Comparison of ENCODE assay signal across 28 mouse cellular contexts in the genomic region with DNA sequence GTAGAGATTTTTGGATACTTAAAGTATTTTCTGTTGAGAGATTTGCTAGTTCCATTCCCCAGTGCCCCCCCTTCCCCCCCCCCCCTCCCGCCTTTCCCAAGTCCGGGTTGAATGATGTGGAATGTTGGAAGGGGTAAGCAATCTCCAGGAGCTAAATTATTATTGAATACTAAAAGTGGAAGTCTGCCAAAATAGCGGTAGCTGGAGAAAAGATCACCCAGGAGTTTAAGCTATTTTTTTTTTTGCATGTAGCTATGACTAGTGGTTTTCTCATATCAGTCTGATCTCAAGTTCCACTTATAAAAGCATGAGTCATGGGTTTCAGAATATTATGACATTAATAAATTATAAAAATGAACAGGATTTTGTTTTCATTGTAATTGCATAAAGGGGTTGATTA.
DNase-seq lines count a peak whose midpoint lies in the region; ATAC-seq and TF ChIP-seq lines count a peak whose summit lies in the region.
"Had no signal": no experiment of that assay in that cellular context is flagged by ENCODE, and none has a peak within 500 bp of the region (broad histone marks: within the 10 kb centered on the region; RNA-seq: fewer than 3 reads in every experiment).

No protein-coding gene starts in this region.

- H3K4me1 ChIP-seq in kidney, adult 2 months (ENCODE audit: control insufficient read depth, insufficient read depth, low read length) = no peaks in the 10 kb centered on the region
- no peaks in the 10 kb centered on the region for H3K4me1 ChIP-seq in lung, postnatal 0 days (ENCODE audit: insufficient read depth, low read depth, low read length)
- no peaks in the 10 kb centered on the region for H3K4me1 ChIP-seq in midbrain, embryonic 14.5 days (ENCODE audit: control insufficient read depth, insufficient read depth, low read length)
- H3K4me1 ChIP-seq: embryonic facial prominence, embryonic 13.5 days; heart, embryonic 13.5 days; hindbrain, embryonic 10.5 days; megakaryocyte, embryonic 14.5 days; midbrain, embryonic 12.5 days had no signal

- WGBS in kidney, adult 2 months = 37% methylated on average over 3 of the region's 3 CpGs
- 29% methylated on average over 3 of the region's 3 CpGs for WGBS in lung, postnatal 0 days
- 76% methylated on average over 3 of the region's 3 CpGs for WGBS in midbrain, embryonic 14.5 days

- no peak overlapping the region for H3K4me3 ChIP-seq in kidney, adult 2 months (ENCODE audit: insufficient read depth, low read depth, low read length)
- no peak overlapping the region for H3K4me3 ChIP-seq in lung, postnatal 0 days (ENCODE audit: low read depth, low read length)
- H3K4me3 ChIP-seq in midbrain, embryonic 14.5 days (replicated peaks; ENCODE audit: low read depth, low read length) = no peak overlapping the region
- H3K4me3 ChIP-seq: embryonic facial prominence, embryonic 13.5 days; heart, embryonic 13.5 days; hindbrain, embryonic 10.5 days; left cerebral cortex, adult 2 months; limb, embryonic 13.5 days; midbrain, embryonic 12.5 days had no signal

- H3K9ac ChIP-seq in lung, postnatal 0 days (replicated peaks; ENCODE audit: low read depth) = no peak overlapping the region
- H3K9ac ChIP-seq in midbrain, embryonic 14.5 days (replicated peaks; ENCODE audit: low read length) = no peak overlapping the region
- H3K9ac ChIP-seq: embryonic facial prominence, embryonic 13.5 days; heart, embryonic 13.5 days; limb, embryonic 13.5 days; liver, embryonic 14.5 days; midbrain, embryonic 12.5 days had no signal

- TF ChIP-seq EP300 in lung, postnatal 0 days (IDR thresholded peaks at IDR 0.05) = no peak

- no peak overlapping the region for H3K4me2 ChIP-seq in lung, postnatal 0 days (replicated peaks; ENCODE audit: low read depth, low read length)
- H3K4me2 ChIP-seq in midbrain, embryonic 14.5 days (ENCODE audit: low read length) = no peak overlapping the region
- H3K4me2 ChIP-seq: embryonic facial prominence, embryonic 13.5 days; heart, embryonic 13.5 days; limb, embryonic 13.5 days; midbrain, embryonic 12.5 days had no signal

- no peak overlapping the region for H3K27ac ChIP-seq in kidney, adult 2 months (ENCODE audit: insufficient read depth, low read depth, low read length)
- H3K27ac ChIP-seq in lung, postnatal 0 days (ENCODE audit: low read length) = no peak overlapping the region
- no peak overlapping the region for H3K27ac ChIP-seq in midbrain, embryonic 14.5 days (replicated peaks; ENCODE audit: low read depth, low read length)
- H3K27ac ChIP-seq: embryonic facial prominence, embryonic 13.5 days; heart, embryonic 13.5 days; hindbrain, embryonic 10.5 days; left cerebral cortex, adult 2 months; limb, embryonic 13.5 days; liver, embryonic 14.5 days; midbrain, embryonic 12.5 days had no signal

- no peaks in the 10 kb centered on the region for H3K36me3 ChIP-seq in kidney, adult 2 months (ENCODE audit: control insufficient read depth, insufficient read depth, low read length)
- H3K36me3 ChIP-seq in lung, postnatal 0 days (ENCODE audit: insufficient read depth, low read length) = no peaks in the 10 kb centered on the region
- no peaks in the 10 kb centered on the region for H3K36me3 ChIP-seq in midbrain, embryonic 14.5 days (ENCODE audit: control insufficient read depth, insufficient read depth, low read length)
- H3K36me3 ChIP-seq: embryonic facial prominence, embryonic 13.5 days; heart, embryonic 13.5 days; hindbrain, embryonic 10.5 days; limb, embryonic 13.5 days; midbrain, embryonic 12.5 days had no signal

- TF ChIP-seq POLR2A in kidney, adult 2 months (IDR thresholded peaks at IDR 0.05; ENCODE audit: low read depth, low read length) = no peak

- no peak for ATAC-seq in lung, postnatal 0 days
- ATAC-seq in erythroid progenitor cell, adult 5-6 weeks (replicated peaks; ENCODE audit: low FRiP score, poor library complexity, severe bottlenecking) = no peak
- ATAC-seq in midbrain, embryonic 14.5 days (ENCODE audit: low FRiP score, low TSS enrichment) = no peak
- ATAC-seq: activated CD4-positive, CD25-positive, alpha-beta regulatory T cell, adult 4 months; hindbrain, embryonic 16.5 days had no signal

- no peaks in the 10 kb centered on the region for H3K9me3 ChIP-seq in lung, postnatal 0 days (ENCODE audit: low read length)
- H3K9me3 ChIP-seq in midbrain, embryonic 14.5 days (ENCODE audit: control insufficient read depth, low read length) = no peaks in the 10 kb centered on the region
- H3K9me3 ChIP-seq: embryonic facial prominence, embryonic 13.5 days; heart, embryonic 13.5 days; hindbrain, embryonic 10.5 days; limb, embryonic 13.5 days; midbrain, embryonic 12.5 days had no signal

- DNase-seq in kidney, adult 2 months = peak; percentile 7
- DNase-seq in kidney, adult 9 months = no peak
- DNase-seq in lung, postnatal 0 days (ENCODE audit: low spot score) = peak; percentile 22
- DNase-seq in lung, postnatal 36 days = no peak
- peak; percentile 12 for DNase-seq in adipocyte (ENCODE audit: low spot score)
- DNase-seq in skeletal muscle tissue, adult 2 months (ENCODE audit: low read depth, low spot score) = peak; percentile 54
- no peak for DNase-seq in midbrain, embryonic 14.5 days
- DNase-seq: adrenal gland, adult 8-10 months; cerebellum, adult 11 months; cerebellum, adult 9-10 months; embryo, embryonic 11 days; gastrocnemius, postnatal 10 days; heart, postnatal 14 days; kidney, postnatal 25 days; lung, adult 2 months; lung, postnatal 4 days; thymus, postnatal 4 days had no signal

- TF ChIP-seq CTCF in kidney, adult 2 months (conservative IDR thresholded peaks at IDR 0.05; ENCODE audit: insufficient read depth, insufficient read length, low read depth, low read length) = no peak
- TF ChIP-seq CTCF in lung, postnatal 0 days (IDR thresholded peaks at IDR 0.05) = no peak

- H3K27me3 ChIP-seq in kidney, adult 2 months (replicated peaks; ENCODE audit: control insufficient read depth, insufficient read depth, low read length) = no peaks in the 10 kb centered on the region; the same call in 1 of the 2 replicates
- H3K27me3 ChIP-seq in lung, postnatal 0 days (replicated peaks; ENCODE audit: insufficient read depth, low read length) = no peaks in the 10 kb centered on the region
- no peaks in the 10 kb centered on the region for H3K27me3 ChIP-seq in midbrain, embryonic 14.5 days (ENCODE audit: control insufficient read depth, insufficient read depth, low read length)
- H3K27me3 ChIP-seq: embryonic facial prominence, embryonic 13.5 days; heart, embryonic 13.5 days; megakaryocyte, embryonic 14.5 days; midbrain, embryonic 12.5 days had no signal

Comparison
In these comparisons a context has a peak if more than half of its experiments do, and no peak if none do; other contexts are left out.
1. DNase-seq: peak in kidney, adult 2 months (single experiment), lung, postnatal 0 days (single experiment), adipocyte (single experiment) and skeletal muscle tissue, adult 2 months (single experiment); none in kidney, adult 9 months (single experiment), lung, postnatal 36 days (single experiment) and midbrain, embryonic 14.5 days (single experiment).